Mouse (Mus musculus) right cerebral cortex, postnatal 25 days (tissue): ENCODE results near the gene Slc25a3.

Experiments
- DNase-seq: peaks from one replicate; pipeline ENCODE4 v3.0.0; 2022

Slc25a3 gene

GRCm38 (mm10) chr10:91083393-91083927 lies 40.4 kb downstream of the Slc25a3 start:
- DNase-seq = no peak

GRCm38 (mm10) chr10:91082550-91083392 lies 41.1 kb downstream of the Slc25a3 start, which contains the start of the genes Apaf1 and Ikbip:
Apaf1 (minus strand) TSS chr10:91082770.
Ikbip (plus strand) TSS chr10:91082940.
- DNase-seq = peak; percentile 100

- no peak for DNase-seq
Measured at GRCm38 (mm10) chr10:91081959-91082507, 41.8 kb downstream of the Slc25a3 start.

GRCm38 (mm10) chr10:91080540-91080939 lies 43.3 kb downstream of the Slc25a3 start:
- DNase-seq = no peak

- no peak for DNase-seq
Measured at GRCm38 (mm10) chr10:91076667-91077066, 47.2 kb downstream of the Slc25a3 start.

- DNase-seq = no peak
Measured at GRCm38 (mm10) chr10:91073345-91073744, 50.5 kb downstream of the Slc25a3 start.

- no peak for DNase-seq
Measured at GRCm38 (mm10) chr10:91071768-91072167, 52.1 kb downstream of the Slc25a3 start.
